Mouse (Mus musculus) myocyte (in vitro differentiated cells): ENCODE measurements at regions not wholly inside any gene's neighbourhood (a gene's known extent, or its start where the extent isn't known, plus 50 kb on each side); places are given as distances from the start of the nearest gene placed in this dataset.

Source experiments
- CEBPB ChIP-seq: IDR thresholded peaks from 2 replicates; pipeline ENCODE4 v1.6.1; 2011; ENCODE audit warnings: mild to moderate bottlenecking, moderate library complexity; ENCODE audit not compliant: poor library complexity, insufficient read depth, severe bottlenecking
- E2F4 ChIP-seq: IDR thresholded peaks from one replicate; pipeline ENCODE4 v1.6.1; 2011; ENCODE audit warnings: mild to moderate bottlenecking, control low read depth, moderate library complexity; ENCODE audit not compliant: insufficient read depth
- MAX ChIP-seq: IDR thresholded peaks from one replicate; pipeline ENCODE4 v1.6.1; 2011; ENCODE audit warnings: low read depth, mild to moderate bottlenecking, control low read depth
- MYOD1 ChIP-seq, 3 experiments: IDR thresholded peaks; one replicate each; pipeline ENCODE4 v1.6.1; 2011; ENCODE audit warnings: control low read depth in 2 of 3, low read depth in 2 of 3, mild to moderate bottlenecking in 2 of 3, moderate library complexity in 1 of 3; ENCODE audit not compliant: insufficient read length in 2 of 3, control insufficient read depth in 1 of 3
- MYOG ChIP-seq, 3 experiments: IDR thresholded peaks; one replicate each; pipeline ENCODE4 v1.6.1; 2011; ENCODE audit warnings: control low read depth in 2 of 3, low read depth in 2 of 3, mild to moderate bottlenecking in 2 of 3; ENCODE audit not compliant: insufficient read length in 2 of 3, control insufficient read depth in 1 of 3, insufficient read depth in 1 of 3
- POLR2A ChIP-seq: IDR thresholded peaks from one replicate; pipeline ENCODE4 v1.6.1; 2011; ENCODE audit warnings: low read depth, mild to moderate bottlenecking, control low read depth, moderate library complexity; ENCODE audit not compliant: insufficient read length
- SRF ChIP-seq: IDR thresholded peaks from one replicate; pipeline ENCODE4 v1.6.1; 2011; ENCODE audit warnings: low read depth; ENCODE audit not compliant: control insufficient read depth, insufficient read length
- TCF3 ChIP-seq: IDR thresholded peaks from one replicate; pipeline ENCODE4 v1.6.1; 2011; ENCODE audit warnings: low read depth, control low read depth; ENCODE audit not compliant: insufficient read length
- USF1 ChIP-seq: IDR thresholded peaks from one replicate; pipeline ENCODE4 v1.6.1; 2011; ENCODE audit warnings: low read depth, mild to moderate bottlenecking, control low read depth, moderate library complexity

DNA sequence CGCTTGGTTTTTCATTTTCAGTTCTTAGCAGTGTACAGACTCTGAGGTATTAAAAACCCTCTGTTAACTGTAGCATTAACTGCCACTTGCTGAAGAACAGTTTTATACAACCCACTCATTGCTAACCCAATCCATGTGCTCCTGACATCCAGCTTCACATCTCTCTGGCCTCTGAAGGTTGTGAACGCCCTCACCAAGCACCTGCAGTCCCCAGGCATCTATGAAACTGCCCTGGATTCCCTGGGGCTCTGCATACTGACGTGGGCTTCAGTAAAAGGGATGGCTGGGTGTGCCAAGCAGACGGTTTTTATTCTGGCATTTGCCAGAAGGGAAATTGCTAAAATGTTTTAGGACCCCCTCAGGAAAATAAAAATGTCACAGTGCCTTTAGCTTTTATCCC, 2232.2 kb upstream of the Gm7489 start:
- no peak for TF ChIP-seq MAX
- TF ChIP-seq POLR2A = no peak
- TF ChIP-seq MYOG (IDR thresholded peaks at IDR 0.05; ENCODE audit: control insufficient read depth in 1 of 3, insufficient read depth in 1 of 3, insufficient read length in 2 of 3, low read depth in 2 of 3) = no peak
- TF ChIP-seq TCF3 = no peak
- no peak for TF ChIP-seq MYOD1 (IDR thresholded peaks at IDR 0.05; ENCODE audit: control insufficient read depth in 1 of 3, insufficient read length in 2 of 3, low read depth in 2 of 3)
- TF ChIP-seq E2F4 = no peak
- TF ChIP-seq SRF = no peak
- no peak for TF ChIP-seq CEBPB
- no peak for TF ChIP-seq USF1
